Mouse (Mus musculus): ENCODE measurements around the gene Pim3.

Pim3 gene

DNA sequence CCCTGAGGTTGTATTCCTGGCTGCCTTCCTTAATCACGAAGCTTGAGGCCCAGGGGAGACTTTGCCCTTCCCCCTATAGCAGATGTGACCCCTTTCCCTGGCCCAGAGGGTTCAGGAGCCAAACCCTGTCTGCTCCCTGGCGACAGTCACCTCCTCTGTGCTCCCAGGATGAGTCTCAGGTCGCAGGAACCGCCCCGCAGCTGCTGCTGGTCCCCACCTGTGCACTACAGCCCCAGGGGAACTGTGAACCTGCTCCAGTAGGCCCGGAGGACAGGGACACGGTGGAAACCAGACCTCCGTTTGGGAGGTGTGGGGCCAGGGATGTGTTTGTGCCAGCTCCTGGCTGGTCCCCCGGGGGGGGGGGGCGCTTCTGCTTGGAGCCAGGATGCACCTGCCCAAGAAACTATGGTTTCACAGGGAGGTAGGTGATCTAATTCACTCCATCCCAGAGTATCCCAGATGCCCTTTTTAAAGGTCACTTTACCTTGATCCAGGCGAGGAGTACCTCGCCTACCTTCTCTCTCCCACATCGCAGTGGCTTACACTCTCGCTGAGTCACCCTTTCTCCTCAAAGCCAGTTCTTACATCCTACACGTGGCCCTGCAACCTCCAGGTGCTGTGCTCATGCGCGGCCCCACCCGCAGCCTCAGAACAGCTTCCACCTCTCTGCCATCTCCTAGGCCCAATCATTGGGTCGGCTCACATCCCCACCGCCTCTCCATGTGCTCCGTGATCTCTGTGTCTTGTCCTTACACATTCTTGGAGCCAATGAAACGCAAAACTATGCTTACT is 19.5 kb downstream of the Pim3 start:
- no peak for DNase-seq (ENCODE audit: low read depth, low spot score)

DNA sequence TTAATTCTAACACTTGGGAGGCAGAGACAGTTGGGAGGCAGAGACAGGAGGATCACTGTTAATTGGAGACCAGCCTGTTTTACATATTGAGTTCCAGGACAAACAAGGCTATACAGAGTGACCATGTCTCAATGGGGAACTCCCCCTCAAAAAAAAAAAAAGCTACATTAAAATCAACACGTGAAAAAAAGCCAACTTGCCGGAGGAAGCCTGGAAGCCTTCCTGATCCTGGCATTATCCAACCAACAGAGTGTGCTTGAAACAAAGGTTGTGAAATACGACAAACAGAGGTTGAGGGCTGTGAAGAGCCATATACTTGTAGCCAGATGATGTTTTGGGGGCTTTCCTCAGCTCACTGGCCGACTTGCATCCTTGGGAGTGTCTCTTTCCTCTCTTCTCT is 20.9 kb downstream of the Pim3 start:
- no peak for DNase-seq (ENCODE audit: low read depth, low spot score)

DNA sequence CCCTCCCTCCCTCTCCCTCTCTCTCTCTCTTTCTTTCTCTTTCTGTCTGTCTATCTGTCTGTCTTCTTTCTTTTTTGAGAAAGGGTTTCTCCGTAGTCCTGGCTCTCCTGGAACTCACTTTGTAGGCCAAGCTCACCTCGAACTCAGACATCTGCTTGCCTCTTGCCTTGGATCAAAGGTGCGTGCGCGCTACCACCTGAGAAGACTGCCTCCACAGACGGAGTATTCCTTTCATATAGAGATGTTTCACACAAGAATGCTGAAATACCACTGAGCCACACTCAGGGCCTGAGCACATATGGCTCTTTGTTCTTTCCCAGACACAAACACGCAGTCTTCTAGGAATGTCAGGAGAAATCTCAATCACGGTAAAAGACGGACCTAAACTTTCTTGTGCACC is 21.4 kb downstream of the Pim3 start:
- no peak for DNase-seq (ENCODE audit: low read depth, low spot score)

DNA sequence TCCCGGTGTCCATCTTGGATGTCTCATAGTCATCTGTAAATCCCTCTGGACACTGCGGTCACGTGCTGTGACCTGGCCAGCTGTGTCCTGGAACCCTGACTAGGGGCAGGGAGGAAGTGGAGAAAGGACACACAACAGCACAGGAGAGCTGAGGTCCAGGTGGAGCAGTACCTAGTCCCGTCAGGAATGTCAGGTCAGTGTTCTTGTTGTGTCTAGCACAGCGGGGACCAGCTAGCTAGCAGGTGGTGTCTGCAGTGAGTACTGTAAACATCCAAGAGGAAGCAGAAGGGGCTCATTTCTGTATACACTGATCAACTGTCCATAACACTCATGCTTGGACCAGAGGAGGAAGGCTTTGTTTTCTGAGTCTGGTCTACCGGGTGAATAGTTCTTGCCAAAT is 23.4 kb downstream of the Pim3 start:
- DNase-seq (ENCODE audit: low read depth, low spot score) = no peak

DNA sequence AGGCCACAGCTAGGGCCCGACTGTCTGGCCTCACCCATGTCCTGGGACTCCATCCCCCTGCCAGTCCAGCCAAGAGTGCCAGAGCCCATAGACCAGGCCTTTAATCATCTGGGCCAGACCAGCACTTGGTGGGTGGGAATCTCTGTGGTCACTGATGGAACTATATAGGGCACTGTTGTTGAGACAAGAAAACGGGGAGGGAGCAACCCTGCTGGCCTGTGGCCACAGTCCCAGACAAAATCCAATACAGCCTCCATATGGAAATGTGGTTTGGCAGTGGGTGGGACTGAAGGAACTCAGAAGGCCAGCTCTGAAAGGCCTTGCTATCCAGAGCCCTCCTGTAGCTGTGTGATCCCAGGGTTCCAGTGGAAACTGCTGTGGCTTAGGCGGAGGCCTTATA is 27.0 kb downstream of the Pim3 start:
- no peak for DNase-seq (ENCODE audit: low read depth, low spot score)

DNA sequence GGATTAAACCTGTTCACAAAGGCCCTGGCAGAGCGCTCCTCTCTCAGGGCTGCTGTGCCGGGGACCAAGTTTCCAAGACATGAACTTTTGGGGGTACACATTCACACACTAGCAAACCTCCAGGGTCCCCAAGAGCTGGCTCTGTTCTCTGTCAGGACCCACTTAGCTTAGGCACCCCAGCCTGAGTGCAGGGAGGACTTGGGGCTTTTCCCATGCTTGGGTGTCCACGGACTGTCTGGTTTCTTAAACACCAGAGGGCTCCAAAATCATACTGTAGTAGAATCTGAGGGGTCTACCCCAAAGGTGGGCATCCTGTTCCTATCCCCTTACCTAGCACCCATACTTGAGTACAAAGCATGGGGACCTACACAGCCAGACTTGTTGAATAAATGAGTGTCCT is 28.0 kb downstream of the Pim3 start:
- DNase-seq (ENCODE audit: low read depth, low spot score) = no peak

DNA sequence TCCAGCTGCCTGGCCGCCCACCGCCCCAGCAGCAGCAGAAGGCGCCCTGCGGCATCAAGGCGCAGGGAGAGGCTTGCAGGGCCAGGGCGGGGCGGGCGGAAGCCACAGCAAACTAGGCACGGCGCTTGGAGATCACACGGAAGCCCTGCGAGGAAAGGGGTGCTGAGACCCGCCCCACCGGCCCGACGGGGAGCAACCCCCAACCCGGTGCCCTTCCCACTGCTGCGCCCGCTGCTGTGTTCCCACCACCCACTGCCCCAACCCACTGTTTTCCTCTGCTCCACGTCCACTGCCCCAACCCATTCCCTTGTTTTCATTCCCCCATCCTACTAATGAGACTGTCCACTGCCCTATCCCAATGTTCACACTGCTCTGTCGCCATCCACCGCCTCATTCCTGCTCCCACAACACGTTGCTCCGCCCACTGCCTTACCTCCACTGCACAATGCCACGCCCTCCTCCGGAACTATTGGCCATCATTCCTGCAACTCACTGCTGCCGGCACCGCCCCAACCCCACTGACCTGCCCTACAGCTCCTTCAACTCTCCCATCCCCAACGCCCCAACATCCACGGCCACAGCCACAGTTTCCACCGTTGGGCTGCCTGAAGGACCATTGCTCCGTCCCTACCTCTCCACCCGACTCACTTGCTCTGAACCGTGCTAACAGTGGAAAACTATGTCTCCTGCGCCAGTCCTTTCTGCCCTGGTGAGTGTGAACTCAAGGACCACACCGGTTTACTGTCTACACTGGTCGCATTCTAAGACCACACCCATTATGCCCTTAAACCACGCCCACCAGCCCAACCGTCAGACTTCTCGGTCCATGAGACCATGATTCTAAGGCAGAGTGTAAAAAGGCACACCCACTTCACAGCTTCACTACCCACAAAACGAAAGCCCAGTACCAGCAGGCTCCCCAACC is 29.0 kb downstream of the Pim3 start:
- peak; percentile 71 for DNase-seq (ENCODE audit: low read depth, low spot score)

DNA sequence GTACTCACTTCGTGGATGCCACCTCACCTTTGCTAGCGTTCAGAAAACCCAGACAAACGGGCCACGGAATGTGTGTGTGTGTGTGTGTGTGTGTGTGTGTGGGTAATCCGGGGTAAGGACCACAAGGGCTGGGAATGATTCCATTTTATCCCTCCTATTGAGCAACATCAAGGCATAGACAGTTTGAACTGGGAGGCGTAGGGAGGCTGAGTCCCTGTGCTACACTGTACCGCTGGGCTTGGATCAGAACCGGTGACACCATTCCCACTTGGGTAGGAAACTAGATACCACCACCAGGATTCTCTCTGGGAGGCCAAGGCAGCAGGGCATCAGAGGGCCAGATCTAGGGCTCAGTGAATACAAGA is 29.7 kb downstream of the Pim3 start:
- no peak for DNase-seq (ENCODE audit: low read depth, low spot score)

DNA sequence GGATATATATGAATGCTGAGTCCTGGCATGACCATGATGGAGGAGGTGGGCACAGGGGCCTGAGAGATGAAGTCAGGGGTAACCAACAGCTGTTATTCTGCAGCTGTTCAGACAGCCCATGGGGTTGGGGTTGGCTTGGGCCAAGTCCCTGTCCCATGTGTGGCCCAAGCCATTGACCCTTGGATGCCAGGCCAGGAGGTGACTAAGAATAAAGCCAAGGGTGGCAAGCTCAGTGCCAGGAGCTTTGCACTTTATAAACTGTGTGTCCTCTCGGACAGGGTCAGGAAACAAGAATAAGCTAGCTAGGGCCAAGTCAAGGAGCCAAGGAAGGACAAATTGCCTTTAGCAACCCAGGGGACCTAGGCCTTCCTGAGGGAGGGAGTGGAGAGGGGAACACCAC is 30.3 kb downstream of the Pim3 start:
- DNase-seq (ENCODE audit: low read depth, low spot score) = no peak

DNA sequence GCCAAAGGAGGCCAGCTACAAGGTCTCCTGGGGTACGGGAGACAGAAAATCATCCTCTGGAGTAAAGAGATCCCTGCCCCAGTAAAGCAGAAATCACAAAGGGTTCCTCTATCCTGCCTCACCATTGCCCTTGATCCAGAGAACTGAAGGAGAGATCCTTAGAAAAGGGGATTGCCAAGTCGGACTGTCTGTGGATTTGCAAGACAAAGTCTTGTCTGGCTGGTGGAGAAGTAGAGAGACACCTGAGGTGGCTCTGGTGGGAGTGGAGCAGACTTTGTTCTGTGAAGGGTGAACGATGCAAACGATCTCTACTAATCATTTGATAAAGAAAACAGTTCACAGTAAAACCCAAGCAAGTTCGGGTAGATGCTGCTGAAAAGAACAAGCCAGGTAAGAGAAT is 30.9 kb downstream of the Pim3 start:
- no peak for DNase-seq (ENCODE audit: low read depth, low spot score)

DNA sequence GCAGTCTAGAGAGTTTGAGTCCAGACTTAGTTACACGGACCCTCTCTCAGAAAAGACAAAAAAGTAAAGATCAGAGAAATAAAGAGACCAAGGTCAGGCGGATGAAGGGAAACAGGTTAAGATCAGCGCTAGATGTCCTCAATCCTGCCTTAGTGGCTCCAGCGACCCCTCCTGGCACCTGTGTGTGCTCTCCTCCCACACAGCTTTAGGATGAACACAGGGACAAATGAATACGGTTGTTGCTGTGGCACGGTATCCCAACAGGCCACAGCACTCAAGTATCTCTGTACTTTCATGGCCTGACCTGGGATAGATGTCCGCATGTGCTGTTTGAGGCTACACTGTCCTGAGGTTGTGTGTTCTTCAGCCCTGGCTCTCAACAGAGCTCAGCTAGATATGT is 33.1 kb downstream of the Pim3 start:
- DNase-seq (ENCODE audit: low read depth, low spot score) = no peak

DNA sequence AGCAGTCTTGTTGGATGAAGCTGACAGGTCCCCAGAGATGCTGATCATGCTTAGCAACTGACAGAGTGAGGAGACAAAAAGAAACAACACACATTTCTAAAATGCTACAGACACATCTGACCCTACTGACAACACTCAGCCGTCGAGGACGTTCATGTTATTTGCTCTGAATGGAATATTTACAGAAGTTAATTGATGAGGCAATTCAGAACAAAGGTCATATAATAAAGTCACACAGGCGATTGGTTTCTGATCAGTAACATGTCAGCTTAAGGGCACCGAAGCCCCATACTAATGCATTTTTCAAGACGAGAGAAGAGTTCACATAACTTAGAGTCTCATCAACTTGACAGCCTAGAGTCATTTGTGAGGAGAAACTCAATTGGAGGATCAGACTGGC is 33.9 kb downstream of the Pim3 start:
- DNase-seq (ENCODE audit: low read depth, low spot score) = no peak

DNA sequence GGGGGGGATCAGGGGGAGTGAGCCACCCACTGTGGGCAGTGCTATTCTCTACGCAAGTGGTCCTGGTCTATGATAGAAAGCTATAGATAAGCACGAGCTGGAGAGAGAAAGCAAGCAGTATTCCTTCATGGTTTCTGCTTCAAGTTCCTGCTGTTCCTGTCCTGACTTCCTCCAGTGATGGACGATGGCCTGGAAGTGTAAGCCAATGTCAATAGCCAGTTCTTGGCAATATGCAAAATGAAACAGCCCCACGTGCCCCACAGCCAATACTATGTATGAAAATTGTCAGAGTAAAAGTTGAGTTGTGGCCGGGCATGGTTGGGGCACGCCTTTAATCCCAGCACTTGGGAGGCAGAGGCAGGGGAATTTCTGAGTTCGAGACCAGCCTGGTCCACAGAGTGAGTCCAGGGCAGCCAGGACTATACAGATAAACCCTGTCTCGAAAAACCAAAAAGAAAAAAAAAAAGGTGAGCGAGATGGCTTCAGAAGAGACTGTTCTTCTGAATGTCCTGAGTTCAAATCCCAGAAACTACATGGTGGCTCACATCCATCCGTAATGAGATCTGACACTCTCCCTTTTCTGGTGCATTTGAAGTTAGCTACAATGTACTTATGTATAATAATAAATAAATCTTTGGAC is 34.5 kb downstream of the Pim3 start:
- no peak for DNase-seq (ENCODE audit: low read depth, low spot score)

DNA sequence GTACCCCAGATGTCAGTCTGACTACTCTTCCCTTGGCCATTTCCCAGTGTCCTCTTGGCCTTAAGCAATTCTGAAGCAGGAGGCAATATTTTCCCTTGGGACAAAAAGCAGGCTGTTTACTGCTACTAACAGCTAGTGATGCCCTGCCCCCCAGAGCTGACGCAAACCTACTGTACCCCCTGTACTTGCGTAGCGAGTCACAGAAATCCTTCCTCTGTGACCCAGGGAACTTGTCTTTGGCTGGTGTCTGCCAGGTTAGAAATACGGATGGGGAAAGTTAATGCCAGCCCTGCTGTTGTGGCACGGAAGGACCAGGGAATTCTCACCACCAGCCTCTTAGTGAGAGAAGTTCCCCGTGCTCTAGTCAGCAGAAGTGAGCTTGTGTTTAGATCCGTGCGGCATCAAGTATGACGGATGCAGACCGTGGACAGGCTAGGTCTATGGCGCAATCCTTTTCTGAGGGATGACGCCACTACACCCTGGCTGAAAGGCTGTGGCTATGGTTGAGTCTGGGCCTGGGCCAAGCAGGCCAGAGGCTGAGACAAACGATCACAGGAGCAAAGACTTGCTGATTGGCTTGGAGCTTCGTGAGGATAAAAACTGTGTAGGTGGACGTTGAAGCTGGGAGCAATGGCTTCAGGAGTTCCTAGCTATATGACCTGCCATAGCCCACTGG is 40.4 kb downstream of the Pim3 start:
- no peak for DNase-seq (ENCODE audit: low read depth, low spot score)

DNA sequence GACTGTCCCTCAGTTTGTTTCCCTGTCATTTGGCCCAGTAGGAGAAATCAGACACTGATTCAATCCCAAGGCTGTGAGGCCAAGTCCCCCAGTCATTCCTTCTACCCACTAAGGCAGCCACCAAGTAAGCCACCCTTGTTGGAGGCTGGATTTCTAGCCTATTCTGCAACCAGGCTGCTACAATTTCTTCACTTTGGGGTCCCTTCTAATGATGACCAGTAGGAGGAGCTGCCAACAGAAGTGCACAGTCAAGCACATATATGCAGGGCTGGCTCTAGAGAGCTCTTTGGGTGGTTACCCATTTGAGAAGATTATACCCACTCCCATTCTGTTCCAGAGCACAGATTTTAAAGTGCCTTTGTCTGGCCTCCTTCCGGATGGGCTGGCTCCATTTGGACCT is 41.1 kb downstream of the Pim3 start:
- no peak for DNase-seq (ENCODE audit: low read depth, low spot score)

DNA sequence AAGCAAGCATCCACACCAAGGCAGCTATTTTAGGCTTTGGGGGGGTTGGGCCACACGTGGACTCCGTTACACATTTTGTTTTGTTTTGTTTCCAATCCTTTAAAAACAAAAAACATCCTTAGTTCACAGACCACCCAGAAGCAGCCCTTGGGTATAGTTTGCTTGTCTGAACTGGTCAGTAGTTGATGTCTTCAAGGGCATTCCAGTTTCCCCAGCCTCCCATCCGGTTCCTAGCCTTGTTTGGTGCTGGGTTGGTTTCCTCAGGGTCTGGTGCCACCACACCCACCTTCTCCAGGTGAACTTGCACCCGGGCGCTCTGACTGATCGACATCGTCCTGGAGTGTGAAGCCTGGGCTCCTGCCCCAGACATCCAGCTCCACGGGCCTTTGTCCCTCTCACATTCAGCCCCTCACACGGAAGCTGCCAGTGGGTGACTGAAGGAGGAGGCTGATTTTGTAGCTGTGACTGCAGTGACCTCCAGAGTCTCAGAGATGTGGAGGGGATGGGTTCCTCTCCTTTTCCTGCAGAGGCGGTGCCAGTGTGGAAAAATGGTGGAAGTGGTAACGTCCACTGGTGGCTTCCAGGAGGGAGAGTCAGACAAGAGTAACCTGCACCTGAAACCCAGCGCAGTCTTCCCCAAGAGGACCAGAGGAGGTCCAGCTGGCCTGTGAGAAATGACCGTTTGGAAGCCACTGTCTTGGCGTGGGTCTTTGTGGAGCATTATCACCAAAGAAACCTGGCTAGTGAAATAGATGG is 42.2 kb downstream of the Pim3 start:
- no peak for DNase-seq (ENCODE audit: low read depth, low spot score)

DNA sequence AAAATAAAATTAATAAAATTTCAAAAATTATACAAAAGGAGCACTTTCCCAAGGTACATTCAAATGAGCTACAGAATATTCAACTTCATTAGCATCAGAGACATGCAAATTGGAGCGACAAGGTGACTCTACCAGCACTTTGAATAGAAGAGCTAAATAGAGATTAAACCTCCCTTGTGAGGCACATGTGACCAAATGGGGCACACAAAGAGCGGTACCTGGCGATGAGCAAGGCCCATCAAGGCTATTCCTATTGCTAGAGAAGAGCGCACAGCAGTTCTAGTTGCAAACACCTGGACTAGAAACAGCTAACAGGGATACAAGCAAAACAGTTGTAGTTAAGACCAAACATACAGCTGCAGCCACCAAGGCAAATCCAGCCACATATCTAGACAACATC is 44.4 kb downstream of the Pim3 start:
- no peak for DNase-seq (ENCODE audit: low read depth, low spot score)

DNA sequence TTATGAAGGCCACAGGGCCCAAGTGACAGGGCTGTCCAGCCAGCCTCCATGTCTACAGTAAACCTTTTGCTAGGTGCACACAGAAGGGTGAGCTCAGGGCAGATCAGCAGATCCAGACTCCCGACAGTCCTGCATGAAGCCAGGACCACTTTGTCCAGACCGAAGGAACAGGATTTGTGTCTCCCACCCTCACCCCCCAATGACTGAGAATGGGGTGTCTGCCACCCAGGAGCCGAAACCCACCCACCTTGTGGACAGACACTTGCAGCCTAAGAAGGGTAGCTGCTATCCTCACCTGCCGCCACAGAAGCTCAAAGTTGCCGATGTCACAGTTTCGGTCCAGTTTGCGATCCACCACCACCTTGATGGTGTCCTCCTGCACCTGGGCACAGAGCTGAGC is 53.1 kb downstream of the Pim3 start:
- DNase-seq (ENCODE audit: low read depth, low spot score) = no peak

All from telencephalon, adult 2 months (tissue).